Mouse (Mus musculus) lung, adult 2 months (tissue): Measurements from ENCODE around the gene Sesn3.

Experiments used
- CTCF ChIP-seq: fragments of 200-500 bp; IDR thresholded peaks from 2 replicates; pipeline ENCODE4 v1.5.1; 2011; ENCODE audit warnings: mild to moderate bottlenecking, low read length, control low read depth; ENCODE audit not compliant: insufficient read depth
- POLR2A ChIP-seq: fragments of 200-500 bp; IDR thresholded peaks from 2 replicates; pipeline ENCODE4 v1.6.1; 2011; ENCODE audit warnings: low read depth, mild to moderate bottlenecking, control low read depth, low read length, borderline replicate concordance; ENCODE audit errors: extremely low read depth

GRCm38 (mm10) chr9:14233702-14234373 is 41.0 kb upstream of the Sesn3 start:
- TF ChIP-seq CTCF (no peak), POLR2A (no peak)
